Mouse (Mus musculus) lung, postnatal 0 days (tissue): ENCODE data around the gene Qk.

ENCODE experiments used
- CTCF ChIP-seq: IDR thresholded peaks from 2 replicates; pipeline ENCODE4 v1.5.1; 2016; ENCODE audit warnings: antibody characterized with exemption, mild to moderate bottlenecking
- EP300 ChIP-seq: IDR thresholded peaks from 2 replicates; pipeline ENCODE4 v1.6.1; 2016; ENCODE audit warnings: antibody characterized with exemption, mild to moderate bottlenecking, control low read depth

GRCm38 (mm10) chr17:10359466-10359865 lies 39.8 kb upstream of the Qk start:
- TF ChIP-seq CTCF (no peak), EP300 (no peak)
